Mouse (Mus musculus) G1E (cell line): ENCODE measurements around the gene Bahcc1.

Source experiments
- CTCF ChIP-seq: IDR thresholded peaks from 2 replicates; pipeline ENCODE4 v1.5.1; 2012; ENCODE audit warnings: low read depth, low read length, inconsistent platforms, mixed read lengths
- GATA1 ChIP-seq: IDR thresholded peaks from 2 replicates; pipeline ENCODE4 v1.6.1; 2012; ENCODE audit warnings: borderline replicate concordance, low read length, inconsistent platforms, mixed read lengths
- GATA2 ChIP-seq: IDR thresholded peaks from 2 replicates; pipeline ENCODE4 v1.6.1; 2012; ENCODE audit warnings: low read depth, low read length, inconsistent platforms, borderline replicate concordance
- POLR2AphosphoS5 ChIP-seq: IDR thresholded peaks from 2 replicates; pipeline ENCODE4 v1.6.1; 2012; ENCODE audit warnings: low read depth, low read length, inconsistent platforms; ENCODE audit not compliant: insufficient replicate concordance
- TAL1 ChIP-seq: conservative IDR thresholded peaks from 2 replicates; pipeline ENCODE4 v1.6.1; 2012; ENCODE audit warnings: low read depth, low read length, inconsistent platforms, mixed read lengths

DNA sequence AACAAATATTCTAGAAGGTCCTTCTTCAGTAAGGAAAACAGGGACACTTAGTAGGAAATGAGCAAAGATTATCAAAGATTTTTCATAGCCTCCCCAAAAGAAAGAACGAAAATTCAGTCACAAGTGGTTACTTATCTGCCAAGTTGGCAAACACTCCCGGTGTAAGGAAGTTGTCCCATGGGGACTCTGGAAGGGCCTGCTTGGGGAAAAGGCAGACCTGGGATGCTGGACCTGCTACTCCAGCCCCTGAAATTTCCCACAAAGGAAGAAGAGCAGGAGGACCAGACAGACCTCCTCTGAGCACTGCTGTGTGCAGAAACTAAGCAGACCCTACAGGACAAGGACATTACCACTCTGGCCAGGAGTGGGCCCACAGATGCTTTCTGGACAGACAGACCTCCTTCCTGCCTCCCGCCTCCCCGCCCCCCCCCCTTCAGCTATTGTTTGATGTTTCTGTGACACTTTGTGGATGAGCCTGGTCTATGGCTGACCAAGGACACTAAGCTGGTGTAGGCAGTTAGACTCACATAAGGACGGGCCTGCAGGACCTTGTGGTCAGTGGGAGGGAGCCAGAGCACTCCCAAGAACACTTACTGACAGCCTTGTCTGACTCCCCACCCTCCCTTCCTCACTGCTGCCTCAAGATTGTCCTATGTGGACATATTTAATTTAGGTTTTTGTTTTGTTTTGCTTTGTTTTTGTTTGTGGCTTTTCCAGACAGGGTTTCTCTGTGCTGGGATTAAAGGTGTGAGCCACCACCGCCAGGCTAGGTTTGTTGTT, 81.3 kb downstream of the Bahcc1 start:
- TF ChIP-seq CTCF (no peak), POLR2AphosphoS5 (no peak), GATA2 (no peak), GATA1 (no peak), TAL1 (no peak)
